8 mouse cellular contexts compared by ENCODE assay signal in genomic region chr13:64312916-64313289, GRCm38 (mm10). TPM values are rescaled to one million over a fixed set of nuclear protein-coding genes. Genes with fewer than 3 reads are reported as not detected.
A peak's percentile ranks its signal among the peaks of the same experiment; 100 is the strongest.
DNase-seq lines count a peak whose midpoint lies in the region; ATAC-seq and TF ChIP-seq lines count a peak whose summit lies in the region.

No protein-coding gene starts in this region.

- peak overlapping the region; percentile 16 for H3K9ac ChIP-seq in liver, adult 2 months (ENCODE audit: low read depth, low read length)
- peak overlapping the region; percentile 67 for H3K9ac ChIP-seq in embryonic facial prominence, embryonic 14.5 days (ENCODE audit: low read depth, low read length)
- H3K9ac ChIP-seq in limb, embryonic 11.5 days (ENCODE audit: low read length) = peak overlapping the region; percentile 12; the same call in 1 of the 2 replicates
- H3K9ac ChIP-seq in neural tube, embryonic 13.5 days = peak overlapping the region; percentile 70; the same call in 1 of the 2 replicates

- no peak for TF ChIP-seq POLR2A in liver, adult 2 months (IDR thresholded peaks at IDR 0.05; ENCODE audit: extremely low read depth, insufficient read depth, low read length)

- peaks cover 8% of the 10 kb centered on the region; the same call in 1 of the 2 replicates for H3K79me2 ChIP-seq in liver, adult 2 months (ENCODE audit: control insufficient read depth, insufficient read depth, low read length)

- peak; percentile 42; the same call in 1 of the 2 replicates for ATAC-seq in embryonic facial prominence, embryonic 14.5 days (ENCODE audit: low read depth)
- ATAC-seq in limb, embryonic 11.5 days (ENCODE audit: insufficient number of reproducible peaks, low FRiP score, low TSS enrichment, low read depth) = peak; percentile 56
- ATAC-seq in neural tube, embryonic 13.5 days (ENCODE audit: low read depth) = peak; percentile 59

- H3K36me3 ChIP-seq in liver, adult 2 months (ENCODE audit: control insufficient read depth, insufficient read depth, low read length) = peaks cover 6% of the 10 kb centered on the region; the same call in 1 of the 2 replicates
- H3K36me3 ChIP-seq in embryonic facial prominence, embryonic 14.5 days (ENCODE audit: control insufficient read depth, insufficient read depth, low read length) = no peaks in the 10 kb centered on the region
- H3K36me3 ChIP-seq in limb, embryonic 11.5 days (ENCODE audit: control insufficient read depth, insufficient read depth, low read length) = no peaks in the 10 kb centered on the region; the same call in 1 of the 2 replicates
- no peaks in the 10 kb centered on the region for H3K36me3 ChIP-seq in neural tube, embryonic 13.5 days

- no peaks in the 10 kb centered on the region for H3K27me3 ChIP-seq in liver, adult 2 months (ENCODE audit: control insufficient read depth, insufficient read depth, low read length)
- no peaks in the 10 kb centered on the region for H3K27me3 ChIP-seq in embryonic facial prominence, embryonic 14.5 days (replicated peaks; ENCODE audit: control insufficient read depth, insufficient read depth, low read length)
- no peaks in the 10 kb centered on the region for H3K27me3 ChIP-seq in limb, embryonic 11.5 days (ENCODE audit: control insufficient read depth, insufficient read depth, low read length)
- no peaks in the 10 kb centered on the region for H3K27me3 ChIP-seq in neural tube, embryonic 13.5 days

- H3K4me1 ChIP-seq in liver, adult 2 months (ENCODE audit: control insufficient read depth, insufficient read depth, low read length) = peaks cover 25% of the 10 kb centered on the region
- no peaks in the 10 kb centered on the region for H3K4me1 ChIP-seq in embryonic facial prominence, embryonic 14.5 days (ENCODE audit: control insufficient read depth, insufficient read depth, low read length)
- H3K4me1 ChIP-seq in limb, embryonic 11.5 days (ENCODE audit: control insufficient read depth, insufficient read depth, low read length) = no peaks in the 10 kb centered on the region
- peaks cover 11% of the 10 kb centered on the region for H3K4me1 ChIP-seq in neural tube, embryonic 13.5 days (replicated peaks)

- 0% methylated on average over 2 of the region's 2 CpGs for whole genome bisulfite sequencing in liver, adult 2 months
- 0% methylated on average over 2 of the region's 2 CpGs for whole genome bisulfite sequencing in embryonic facial prominence, embryonic 14.5 days
- WGBS in limb, embryonic 11.5 days = 3% methylated on average over 2 of the region's 2 CpGs
- WGBS in neural tube, embryonic 13.5 days = 0% methylated on average over 2 of the region's 2 CpGs

- TF ChIP-seq CTCF in liver, adult 2 months (IDR thresholded peaks at IDR 0.05; ENCODE audit: low read depth, low read length) = no peak

- peak overlapping the region; percentile 61 for H3K4me2 ChIP-seq in embryonic facial prominence, embryonic 14.5 days (ENCODE audit: low read depth, low read length)
- H3K4me2 ChIP-seq in limb, embryonic 11.5 days (ENCODE audit: low read depth, severe bottlenecking) = peak overlapping the region; percentile 50; the same call in 1 of the 2 replicates
- H3K4me2 ChIP-seq in neural tube, embryonic 13.5 days = peak overlapping the region; percentile 63

- H3K4me3 ChIP-seq in liver, adult 2 months (ENCODE audit: insufficient read depth, low read depth, low read length) = 0 out of 2 replicates have a peak overlapping the region, but pooled peaks have one; percentile 2
- peak overlapping the region; percentile 62 for H3K4me3 ChIP-seq in embryonic facial prominence, embryonic 14.5 days (ENCODE audit: low read depth, low read length)
- peak overlapping the region; percentile 70 for H3K4me3 ChIP-seq in limb, embryonic 11.5 days (ENCODE audit: low read depth, low read length)
- H3K4me3 ChIP-seq in neural tube, embryonic 13.5 days = peak overlapping the region; percentile 57

- peak overlapping the region; percentile 30 for H3K27ac ChIP-seq in liver, adult 2 months (replicated peaks; ENCODE audit: insufficient read depth, low read depth, low read length)
- H3K27ac ChIP-seq in embryonic facial prominence, embryonic 14.5 days (replicated peaks; ENCODE audit: low read depth, low read length) = 0 out of 2 replicates have a peak overlapping the region, but pooled peaks have one; percentile 10
- H3K27ac ChIP-seq in limb, embryonic 11.5 days (replicated peaks; ENCODE audit: low read depth, low read length) = no peak overlapping the region
- no peak overlapping the region for H3K27ac ChIP-seq in neural tube, embryonic 13.5 days (replicated peaks)

- DNase-seq in liver, adult 2 months (ENCODE audit: extremely low read depth, low read depth, low spot score) = no peak
- DNase-seq in liver = no peak
- no peak for DNase-seq in embryonic facial prominence, embryonic 14.5 days (ENCODE audit: low spot score)
- no peak for DNase-seq in limb, embryonic 11.5 days (ENCODE audit: low spot score)
- DNase-seq in adrenal gland, adult 18-20 months (ENCODE audit: low spot score in 2 of 2) = no peak
- DNase-seq in gastrocnemius, adult 18-20 months (ENCODE audit: low spot score) = no peak
- DNase-seq in cerebellum, postnatal 4 days (ENCODE audit: low spot score in 2 of 2) = no peak

- no peaks in the 10 kb centered on the region for H3K9me3 ChIP-seq in embryonic facial prominence, embryonic 14.5 days (ENCODE audit: control insufficient read depth, low read length)
- no peaks in the 10 kb centered on the region for H3K9me3 ChIP-seq in limb, embryonic 11.5 days (ENCODE audit: control insufficient read depth, low read length)
- H3K9me3 ChIP-seq in neural tube, embryonic 13.5 days = no peaks in the 10 kb centered on the region

RNA-seq across cellular contexts. Expression of gene Aaed1, which starts 0.4 kb away (rescaled TPM):
- total RNA-seq in liver, adult 2 months (2014; rRNA removed) = 83.4 and 84.2 TPM in 2 replicates
- 20.8 and 21.1 TPM in 2 replicates for polyA plus RNA-seq in liver, adult 2 months (2012; rRNA removed)
- 30.1 and 31.8 TPM in 2 replicates for polyA plus RNA-seq in embryonic facial prominence, embryonic 14.5 days (2014; fragmentation: Nextera tagmentation; extraction: Ambion mirVana)
- 33.1 and 34.0 TPM in 2 replicates for polyA plus RNA-seq in limb, embryonic 11.5 days (2014; fragmentation: Nextera tagmentation; extraction: Ambion mirVana)
- polyA plus RNA-seq in neural tube, embryonic 13.5 days (2015; fragmentation: Nextera tagmentation; extraction: Ambion mirVana) = 17.8 and 20.9 TPM in 2 replicates
- 10 to 100 TPM; 40.6 to 45.6 TPM for total RNA-seq in adrenal gland, adult 18-20 months (2021)
- 10 to 100 TPM; 47.3 to 51.5 TPM for total RNA-seq in gastrocnemius, adult 18-20 months (2021)

RNA-seq across cellular contexts. Expression of gene Cdc14b, which starts 37.8 kb away (rescaled TPM):
- 31.7 and 35.8 TPM in 2 replicates for total RNA-seq in liver, adult 2 months (2014; rRNA removed)
- 6.7 and 7.6 TPM in 2 replicates for polyA plus RNA-seq in liver, adult 2 months (2012; rRNA removed)
- 12.7 and 14.7 TPM in 2 replicates for polyA plus RNA-seq in embryonic facial prominence, embryonic 14.5 days (2014; fragmentation: Nextera tagmentation; extraction: Ambion mirVana)
- 39.9 and 41.0 TPM in 2 replicates for polyA plus RNA-seq in limb, embryonic 11.5 days (2014; fragmentation: Nextera tagmentation; extraction: Ambion mirVana)
- 3.4 and 4.6 TPM in 2 replicates for polyA plus RNA-seq in neural tube, embryonic 13.5 days (2015; fragmentation: Nextera tagmentation; extraction: Ambion mirVana)
- 10 to 100 TPM; 11.3 to 12.6 TPM for total RNA-seq in adrenal gland, adult 18-20 months (2021)
- 1 to 10 TPM; 5.9 to 7.5 TPM for total RNA-seq in gastrocnemius, adult 18-20 months (2021)

RNA-seq across cellular contexts. Expression of gene Ctsl, which starts 57.8 kb away (rescaled TPM):
- total RNA-seq in liver, adult 2 months (2014; rRNA removed) = 624 and 654 TPM in 2 replicates
- polyA plus RNA-seq in liver, adult 2 months (2012; rRNA removed) = 252 and 300 TPM in 2 replicates
- 213 and 225 TPM in 2 replicates for polyA plus RNA-seq in embryonic facial prominence, embryonic 14.5 days (2014; fragmentation: Nextera tagmentation; extraction: Ambion mirVana)
- 132 and 133 TPM in 2 replicates for polyA plus RNA-seq in limb, embryonic 11.5 days (2014; fragmentation: Nextera tagmentation; extraction: Ambion mirVana)
- polyA plus RNA-seq in neural tube, embryonic 13.5 days (2015; fragmentation: Nextera tagmentation; extraction: Ambion mirVana) = 169 and 171 TPM in 2 replicates
- 100 to 1,000 TPM; 216 to 657 TPM for total RNA-seq in adrenal gland, adult 18-20 months (2021)
- 100 to 1,000 TPM; 121 to 124 TPM for total RNA-seq in gastrocnemius, adult 18-20 months (2021)

Comparison
In these comparisons a context has a peak if more than half of its experiments do, and no peak if none do; other contexts are left out.
1. H3K27ac ChIP-seq: peak in liver, adult 2 months (single experiment) and embryonic facial prominence, embryonic 14.5 days (single experiment); none in limb, embryonic 11.5 days (single experiment) and neural tube, embryonic 13.5 days (single experiment).
2. H3K4me3 ChIP-seq: peak in every context shown above with its lines; median percentile 70 in limb, embryonic 11.5 days; 62 in embryonic facial prominence, embryonic 14.5 days; 57 in neural tube, embryonic 13.5 days; 2 in liver, adult 2 months.
3. H3K9ac ChIP-seq: peak in every context shown above with its lines; median percentile 70 in neural tube, embryonic 13.5 days; 67 in embryonic facial prominence, embryonic 14.5 days; 16 in liver, adult 2 months; 12 in limb, embryonic 11.5 days.
4. Peak in every context shown above with its lines, with median percentiles within 50 percentile points of each other: ATAC-seq and H3K4me2 ChIP-seq.